Mouse (Mus musculus) midbrain, embryonic 11.5 days (tissue): Measurements from ENCODE around the gene Pdpr. TPM values are rescaled to one million over a fixed set of nuclear protein-coding genes. Genes with fewer than 3 reads are reported as not detected.

Experiments used
- polyA plus RNA-seq: library from polyadenylated mRNA; unstranded; fragments of >200 nt; fragmentation: Nextera tagmentation; extraction: Ambion mirVana; gene quantifications from 2 replicates; pipeline ENCODE4 v1.2.1, GENCODE M21; 2014

Pdpr gene
- polyA plus RNA-seq, 1 experiment from 2014 or later, result 5.0 TPM

Other genes starting within 250 kb of the Pdpr start
- 65.3 and 70.0 TPM in 2 replicates for gene Cog4, start 248.0 kb upstream of the Pdpr start, polyA plus RNA-seq
- gene Sf3b3, start 247.8 kb upstream of the Pdpr start, polyA plus RNA-seq, result 203 and 205 TPM in 2 replicates
- 4.0 and 4.3 TPM in 2 replicates for gene Fuk, start 192.1 kb upstream of the Pdpr start, polyA plus RNA-seq
- 11.2 and 11.3 TPM in 2 replicates for gene St3gal2, start 174.7 kb upstream of the Pdpr start, polyA plus RNA-seq
- 32.8 and 33.4 TPM in 2 replicates for gene Ddx19a, start 96.8 kb upstream of the Pdpr start, polyA plus RNA-seq
- 7.9 and 8.3 TPM in 2 replicates for gene Ddx19b, start 62.9 kb upstream of the Pdpr start, polyA plus RNA-seq
- gene Aars, start 61.5 kb upstream of the Pdpr start, polyA plus RNA-seq, result 73.2 and 79.9 TPM in 2 replicates
- 8.4 and 10.8 TPM in 2 replicates for gene Exosc6, start 38.3 kb upstream of the Pdpr start, polyA plus RNA-seq
- 0.41 and 0.77 TPM in 2 replicates for gene Clec18a, start 2.2 kb upstream of the Pdpr start, polyA plus RNA-seq
- 76.6 and 82.4 TPM in 2 replicates for gene Glg1, start 164.6 kb downstream of the Pdpr start, polyA plus RNA-seq
- 91.4 and 93.6 TPM in 2 replicates for gene Rfwd3, start 205.6 kb downstream of the Pdpr start, polyA plus RNA-seq
- gene Mlkl, start 243.5 kb downstream of the Pdpr start, polyA plus RNA-seq, result 0.45 and 0.65 TPM in 2 replicates